Mouse (Mus musculus): Measurements from ENCODE around the gene BC035947. TPM values are rescaled to one million over a fixed set of nuclear protein-coding genes. Genes with fewer than 3 reads are reported as not detected.
"Not testable (repeated sequence)": the region's sequence is repeated elsewhere in the genome, so short reads cannot be mapped to it uniquely, and the experiment has no call there.

Gene BC035947
- total RNA-seq (2021), result under 1 TPM; 0.17 to 0.39 TPM
- long read RNA-seq, experiment 1, result 0 reads
- long read RNA-seq, experiment 2, result 0 reads

- DNase-seq (ENCODE audit: low spot score in 2 of 2), result no peak
These were observed at the start of gene BC035947 for GRCm38 (mm10) chr1:78511621-78512160. Gene BC035947, minus strand, starts transcription at chr1:78512158.

GRCm38 (mm10) chr1:78554012-78554666, 42.2 kb upstream of the BC035947 start:
- no peak for DNase-seq (ENCODE audit: low spot score in 2 of 2)

GRCm38 (mm10) chr1:78548961-78549360, 37.0 kb upstream of the BC035947 start:
- DNase-seq (ENCODE audit: low spot score in 2 of 2), result no peak

GRCm38 (mm10) chr1:78546258-78546657, 34.3 kb upstream of the BC035947 start:
- DNase-seq (ENCODE audit: low spot score in 2 of 2), result no peak

- DNase-seq (ENCODE audit: low spot score in 2 of 2), result not testable (repeated sequence)
These were observed 31.7 kb upstream of the BC035947 start for GRCm38 (mm10) chr1:78543631-78544030.

GRCm38 (mm10) chr1:78539166-78539565, 27.2 kb upstream of the BC035947 start:
- no peak for DNase-seq (ENCODE audit: low spot score in 2 of 2)

GRCm38 (mm10) chr1:78538396-78538795, 26.4 kb upstream of the BC035947 start:
- no peak for DNase-seq (ENCODE audit: low spot score in 2 of 2)

- DNase-seq (ENCODE audit: low spot score in 2 of 2), result no peak
These were observed 25.6 kb upstream of the BC035947 start for GRCm38 (mm10) chr1:78537494-78538010.

GRCm38 (mm10) chr1:78536310-78537164, 24.6 kb upstream of the BC035947 start:
- peak; percentile 49 to 50 for DNase-seq (ENCODE audit: low spot score in 2 of 2)

- DNase-seq (ENCODE audit: low spot score in 2 of 2), result no peak
These were observed 22.6 kb upstream of the BC035947 start for GRCm38 (mm10) chr1:78534428-78535150.

GRCm38 (mm10) chr1:78532184-78532800, 20.3 kb upstream of the BC035947 start:
- DNase-seq (ENCODE audit: low spot score in 2 of 2), result no peak

- DNase-seq (ENCODE audit: low spot score in 2 of 2), result no peak
These were observed 18.7 kb upstream of the BC035947 start for GRCm38 (mm10) chr1:78530500-78531215.

GRCm38 (mm10) chr1:78529011-78529410, 17.1 kb upstream of the BC035947 start:
- no peak for DNase-seq (ENCODE audit: low spot score in 2 of 2)

- no peak for DNase-seq (ENCODE audit: low spot score in 2 of 2)
These were observed 16.4 kb upstream of the BC035947 start for GRCm38 (mm10) chr1:78528356-78528755.

- peak; percentile 27 to 28 for DNase-seq (ENCODE audit: low spot score in 2 of 2)
These were observed 13.4 kb upstream of the BC035947 start for GRCm38 (mm10) chr1:78525189-78525886.

- DNase-seq (ENCODE audit: low spot score in 2 of 2), result no peak
These were observed 6.9 kb upstream of the BC035947 start for GRCm38 (mm10) chr1:78518907-78519306.

- no peak for DNase-seq (ENCODE audit: low spot score in 2 of 2)
These were observed 798 bp upstream of the BC035947 start for GRCm38 (mm10) chr1:78512756-78513155.

- DNase-seq (ENCODE audit: low spot score in 2 of 2), result no peak
These were observed 1.1 kb downstream of the BC035947 start, which contains the start of gene Mogat1 for GRCm38 (mm10) chr1:78510862-78511261. Gene Mogat1, plus strand, starts transcription at chr1:78510991.

GRCm38 (mm10) chr1:78507137-78507536, 4.8 kb downstream of the BC035947 start:
- DNase-seq (ENCODE audit: low spot score in 2 of 2), result no peak
